Mouse (Mus musculus) lung, postnatal 0 days (tissue): ENCODE results near the gene Cdh6.

Experiments used
- CTCF ChIP-seq: IDR thresholded peaks from 2 replicates; pipeline ENCODE4 v1.5.1; 2016; ENCODE audit warnings: antibody characterized with exemption, mild to moderate bottlenecking
- EP300 ChIP-seq: IDR thresholded peaks from 2 replicates; pipeline ENCODE4 v1.6.1; 2016; ENCODE audit warnings: antibody characterized with exemption, mild to moderate bottlenecking, control low read depth

GRCm38 (mm10) chr15:13210186-13210585, 36.7 kb upstream of the Cdh6 start:
- TF ChIP-seq CTCF: no peak
- TF ChIP-seq EP300: no peak
